Mouse (Mus musculus): ENCODE results near the gene Cttnbp2. TPM values are rescaled to one million over a fixed set of nuclear protein-coding genes. Genes with fewer than 3 reads are reported as not detected.

Gene Cttnbp2
- total RNA-seq (2015; ENCODE audit: low replicate concordance) (not detected in 2 replicates), total RNA-seq (2017; ENCODE audit: low replicate concordance) (not detected in 2 replicates)

- ATAC-seq (replicated peaks; ENCODE audit: low FRiP score, poor library complexity, severe bottlenecking): no peak
Observed at GRCm38 (mm10) chr6:18514480-18515352, at the start of gene Cttnbp2. Gene Cttnbp2 (minus strand): TSS chr6:18514843.

- no peak for ATAC-seq (replicated peaks; ENCODE audit: low FRiP score, poor library complexity, severe bottlenecking)
Observed at GRCm38 (mm10) chr6:18559019-18559418, 44.4 kb upstream of the Cttnbp2 start.

GRCm38 (mm10) chr6:18547516-18548465, 33.1 kb upstream of the Cttnbp2 start:
- ATAC-seq (replicated peaks; ENCODE audit: low FRiP score, poor library complexity, severe bottlenecking): no peak

GRCm38 (mm10) chr6:18543878-18544277, 29.2 kb upstream of the Cttnbp2 start:
- no peak for ATAC-seq (replicated peaks; ENCODE audit: low FRiP score, poor library complexity, severe bottlenecking)

- no peak for ATAC-seq (replicated peaks; ENCODE audit: low FRiP score, poor library complexity, severe bottlenecking)
Observed at GRCm38 (mm10) chr6:18540396-18540795, 25.8 kb upstream of the Cttnbp2 start.

GRCm38 (mm10) chr6:18530394-18530793, 15.8 kb upstream of the Cttnbp2 start:
- ATAC-seq (replicated peaks; ENCODE audit: low FRiP score, poor library complexity, severe bottlenecking): no peak

GRCm38 (mm10) chr6:18517626-18518025, 3.0 kb upstream of the Cttnbp2 start:
- ATAC-seq (replicated peaks; ENCODE audit: low FRiP score, poor library complexity, severe bottlenecking): no peak

GRCm38 (mm10) chr6:18513611-18514473, 801 bp downstream of the Cttnbp2 start:
- ATAC-seq (replicated peaks; ENCODE audit: low FRiP score, poor library complexity, severe bottlenecking): no peak

- no peak for ATAC-seq (replicated peaks; ENCODE audit: low FRiP score, poor library complexity, severe bottlenecking)
Observed at GRCm38 (mm10) chr6:18511886-18512285, 2.8 kb downstream of the Cttnbp2 start.

- ATAC-seq (replicated peaks; ENCODE audit: low FRiP score, poor library complexity, severe bottlenecking): no peak
Observed at GRCm38 (mm10) chr6:18508036-18508435, 6.6 kb downstream of the Cttnbp2 start.

GRCm38 (mm10) chr6:18499833-18500232, 14.8 kb downstream of the Cttnbp2 start:
- ATAC-seq (replicated peaks; ENCODE audit: low FRiP score, poor library complexity, severe bottlenecking): no peak

- ATAC-seq (replicated peaks; ENCODE audit: low FRiP score, poor library complexity, severe bottlenecking): no peak
Observed at GRCm38 (mm10) chr6:18492977-18493376, 21.7 kb downstream of the Cttnbp2 start.

GRCm38 (mm10) chr6:18492248-18492901, 22.3 kb downstream of the Cttnbp2 start:
- ATAC-seq (replicated peaks; ENCODE audit: low FRiP score, poor library complexity, severe bottlenecking): no peak

GRCm38 (mm10) chr6:18485087-18485486, 29.6 kb downstream of the Cttnbp2 start:
- no peak for ATAC-seq (replicated peaks; ENCODE audit: low FRiP score, poor library complexity, severe bottlenecking)

- ATAC-seq (replicated peaks; ENCODE audit: low FRiP score, poor library complexity, severe bottlenecking): no peak
Observed at GRCm38 (mm10) chr6:18484061-18484460, 30.6 kb downstream of the Cttnbp2 start.

- no peak for ATAC-seq (replicated peaks; ENCODE audit: low FRiP score, poor library complexity, severe bottlenecking)
Observed at GRCm38 (mm10) chr6:18482546-18482945, 32.1 kb downstream of the Cttnbp2 start.

- ATAC-seq (replicated peaks; ENCODE audit: low FRiP score, poor library complexity, severe bottlenecking): no peak
Observed at GRCm38 (mm10) chr6:18481781-18482180, 32.9 kb downstream of the Cttnbp2 start.

GRCm38 (mm10) chr6:18477313-18477930, 37.2 kb downstream of the Cttnbp2 start:
- ATAC-seq (replicated peaks; ENCODE audit: low FRiP score, poor library complexity, severe bottlenecking): no peak

GRCm38 (mm10) chr6:18474983-18475382, 39.7 kb downstream of the Cttnbp2 start:
- ATAC-seq (replicated peaks; ENCODE audit: low FRiP score, poor library complexity, severe bottlenecking): no peak

Data from erythroblast, adult 5-6 weeks (primary cell).